Mouse (Mus musculus) liver, adult 2 months (tissue): Measurements from ENCODE around the gene Peli1.

Source experiments
- CTCF ChIP-seq: fragments of 200-500 bp; IDR thresholded peaks from 2 replicates; pipeline ENCODE4 v1.5.1; 2011; ENCODE audit warnings: low read depth, low read length, control low read depth
- POLR2A ChIP-seq: fragments of 200-500 bp; IDR thresholded peaks from 2 replicates; pipeline ENCODE4 v1.6.1; 2011; ENCODE audit warnings: low read length, control low read depth; ENCODE audit not compliant: insufficient read depth; ENCODE audit errors: extremely low read depth

DNA sequence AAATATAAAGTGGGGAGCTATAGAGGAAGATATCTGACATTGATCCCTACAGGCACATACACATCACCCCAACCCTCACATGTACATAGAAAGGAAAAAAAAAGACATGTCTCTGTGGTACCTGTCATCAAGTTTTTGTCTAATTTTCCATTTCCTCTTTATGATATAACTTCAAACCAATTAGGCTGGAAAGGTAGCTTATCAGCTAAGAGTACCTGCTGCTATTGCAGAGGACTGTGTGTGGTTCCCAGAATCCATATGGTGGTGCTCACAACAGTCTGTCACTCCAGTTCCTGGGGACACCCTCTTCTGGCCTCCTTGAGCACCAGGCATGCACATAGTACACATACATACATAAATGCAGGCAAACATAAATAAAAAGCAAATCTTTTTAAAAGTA, 24.7 kb downstream of the Peli1 start:
- no peak for TF ChIP-seq CTCF
- no peak for TF ChIP-seq POLR2A
